Mouse (Mus musculus): ENCODE results near the gene Fam69a. TPM values are rescaled to one million over a fixed set of nuclear protein-coding genes. Genes with fewer than 3 reads are reported as not detected.
"Not testable (repeated sequence)": the region's sequence is repeated elsewhere in the genome, so short reads cannot be mapped to it uniquely, and the experiment has no call there.

The Fam69a gene
- polyA plus RNA-seq, 1 experiment = 0.30 TPM

- peaks cover 5% of the 10 kb centered on the region for H3K4me1 ChIP-seq (ENCODE audit: control insufficient read depth, insufficient read depth, insufficient read length, low read length)
- H3K27me3 ChIP-seq (ENCODE audit: control insufficient read depth, insufficient read depth, low read length) = no peaks in the 10 kb centered on the region
- H3K4me3 ChIP-seq (ENCODE audit: low read depth, low read length) = no peak overlapping the region
- no peaks in the 10 kb centered on the region for H3K36me3 ChIP-seq (ENCODE audit: control insufficient read depth, insufficient read depth, low read length)
- WGBS = 79% methylated on average over 4 of the region's 4 CpGs
- no peak for TF ChIP-seq CTCF (IDR thresholded peaks at IDR 0.05; ENCODE audit: extremely low read depth, insufficient read length, insufficient replicate concordance, low read depth, low read length)
- no peak overlapping the region for H3K27ac ChIP-seq (ENCODE audit: insufficient read depth, low read depth, low read length)
These were observed 15.8 kb downstream of the Fam69a start for GRCm38 (mm10) chr5:107971069-107971468.

GRCm38 (mm10) chr5:107969818-107970217, 17.1 kb downstream of the Fam69a start:
- not testable (repeated sequence) for H3K27me3 ChIP-seq (ENCODE audit: control insufficient read depth, insufficient read depth, low read length); H3K27ac ChIP-seq (ENCODE audit: insufficient read depth, low read depth, low read length); H3K36me3 ChIP-seq (ENCODE audit: control insufficient read depth, insufficient read depth, low read length); H3K4me1 ChIP-seq (ENCODE audit: control insufficient read depth, insufficient read depth, insufficient read length, low read length); H3K4me3 ChIP-seq (ENCODE audit: low read depth, low read length)
- WGBS = 88% methylated on average over 1 of the region's 1 CpGs

- TF ChIP-seq POLR2A (IDR thresholded peaks at IDR 0.05; ENCODE audit: low read depth, low read length) (no peak), CTCF (IDR thresholded peaks at IDR 0.05; ENCODE audit: extremely low read depth, insufficient read length, insufficient replicate concordance, low read depth, low read length) (no peak)
- WGBS = 92% methylated on average over 3 of the region's 3 CpGs
- Histone ChIP-seq H3K27me3 (ENCODE audit: control insufficient read depth, insufficient read depth, low read length) (no peaks in the 10 kb centered on the region), H3K27ac (ENCODE audit: insufficient read depth, low read depth, low read length) (no peak overlapping the region), H3K4me3 (ENCODE audit: low read depth, low read length) (no peak overlapping the region), H3K4me1 (ENCODE audit: control insufficient read depth, insufficient read depth, insufficient read length, low read length) (peaks cover 5% of the 10 kb centered on the region), H3K36me3 (ENCODE audit: control insufficient read depth, insufficient read depth, low read length) (no peaks in the 10 kb centered on the region)
These were observed 18.8 kb downstream of the Fam69a start for GRCm38 (mm10) chr5:107968079-107968478.

- no peaks in the 10 kb centered on the region for H3K36me3 ChIP-seq (ENCODE audit: control insufficient read depth, insufficient read depth, low read length)
- no peak overlapping the region for H3K27ac ChIP-seq (ENCODE audit: insufficient read depth, low read depth, low read length)
- peaks cover 4% of the 10 kb centered on the region for H3K4me1 ChIP-seq (ENCODE audit: control insufficient read depth, insufficient read depth, insufficient read length, low read length)
- H3K27me3 ChIP-seq (ENCODE audit: control insufficient read depth, insufficient read depth, low read length) = no peaks in the 10 kb centered on the region
- no peak overlapping the region for H3K4me3 ChIP-seq (ENCODE audit: low read depth, low read length)
- WGBS = 64% methylated on average over 4 of the region's 4 CpGs
- no peak for TF ChIP-seq POLR2A (IDR thresholded peaks at IDR 0.05; ENCODE audit: low read depth, low read length)
- no peak for TF ChIP-seq CTCF (IDR thresholded peaks at IDR 0.05; ENCODE audit: extremely low read depth, insufficient read length, insufficient replicate concordance, low read depth, low read length)
These were observed 19.9 kb downstream of the Fam69a start for GRCm38 (mm10) chr5:107966841-107967457.

- Histone ChIP-seq H3K36me3 (ENCODE audit: control insufficient read depth, insufficient read depth, low read length) (no peaks in the 10 kb centered on the region), H3K4me1 (ENCODE audit: control insufficient read depth, insufficient read depth, insufficient read length, low read length) (peaks cover 4% of the 10 kb centered on the region), H3K27me3 (ENCODE audit: control insufficient read depth, insufficient read depth, low read length) (no peaks in the 10 kb centered on the region), H3K27ac (ENCODE audit: insufficient read depth, low read depth, low read length) (no peak overlapping the region), H3K4me3 (ENCODE audit: low read depth, low read length) (no peak overlapping the region)
- TF ChIP-seq CTCF (IDR thresholded peaks at IDR 0.05; ENCODE audit: extremely low read depth, insufficient read length, insufficient replicate concordance, low read depth, low read length) (no peak), POLR2A (IDR thresholded peaks at IDR 0.05; ENCODE audit: low read depth, low read length) (no peak)
- WGBS = 52% methylated on average over 3 of the region's 3 CpGs
These were observed 20.7 kb downstream of the Fam69a start for GRCm38 (mm10) chr5:107966156-107966555.

GRCm38 (mm10) chr5:107965355-107965991, 21.4 kb downstream of the Fam69a start:
- 69% methylated on average over 9 of the region's 9 CpGs for WGBS
- Histone ChIP-seq H3K27me3 (ENCODE audit: control insufficient read depth, insufficient read depth, low read length) (no peaks in the 10 kb centered on the region), H3K4me3 (ENCODE audit: low read depth, low read length) (no peak overlapping the region), H3K36me3 (ENCODE audit: control insufficient read depth, insufficient read depth, low read length) (no peaks in the 10 kb centered on the region), H3K27ac (ENCODE audit: insufficient read depth, low read depth, low read length) (no peak overlapping the region), H3K4me1 (ENCODE audit: control insufficient read depth, insufficient read depth, insufficient read length, low read length) (peaks cover 4% of the 10 kb centered on the region)
- no peak for TF ChIP-seq POLR2A (IDR thresholded peaks at IDR 0.05; ENCODE audit: low read depth, low read length)
- TF ChIP-seq CTCF (IDR thresholded peaks at IDR 0.05; ENCODE audit: extremely low read depth, insufficient read length, insufficient replicate concordance, low read depth, low read length) = no peak

- no peak overlapping the region for H3K27ac ChIP-seq (ENCODE audit: insufficient read depth, low read depth, low read length)
- 83% methylated on average over 2 of the region's 2 CpGs for WGBS
- H3K36me3 ChIP-seq (ENCODE audit: control insufficient read depth, insufficient read depth, low read length) = no peaks in the 10 kb centered on the region
- H3K4me1 ChIP-seq (ENCODE audit: control insufficient read depth, insufficient read depth, insufficient read length, low read length) = peaks cover 4% of the 10 kb centered on the region
- no peaks in the 10 kb centered on the region for H3K27me3 ChIP-seq (ENCODE audit: control insufficient read depth, insufficient read depth, low read length)
- H3K4me3 ChIP-seq (ENCODE audit: low read depth, low read length) = no peak overlapping the region
- no peak for TF ChIP-seq CTCF (IDR thresholded peaks at IDR 0.05; ENCODE audit: extremely low read depth, insufficient read length, insufficient replicate concordance, low read depth, low read length)
- no peak for TF ChIP-seq POLR2A (IDR thresholded peaks at IDR 0.05; ENCODE audit: low read depth, low read length)
These were observed 22.7 kb downstream of the Fam69a start for GRCm38 (mm10) chr5:107964031-107964758.

All from small intestine, adult 2 months (tissue).